Mouse (Mus musculus) ES-Bruce4 (cell line): Measurements from ENCODE around the gene Sorcs2.

Source experiments
- CTCF ChIP-seq: IDR thresholded peaks from one replicate; pipeline ENCODE4 v1.8.1; 2011; ENCODE audit warnings: low read depth, low read length
- POLR2A ChIP-seq: IDR thresholded peaks from one replicate; pipeline ENCODE4 v1.8.1; 2011; ENCODE audit warnings: low read length; ENCODE audit not compliant: insufficient read depth

- TF ChIP-seq POLR2A, result no peak
- no peak for TF ChIP-seq CTCF
These were observed 294.5 kb downstream of the Sorcs2 start for GRCm38 (mm10) chr5:36103483-36103882.
